Mouse (Mus musculus): ENCODE measurements around the gene Greb1. TPM values are rescaled to one million over a fixed set of nuclear protein-coding genes. Genes with fewer than 3 reads are reported as not detected.

The Greb1 gene
- polyA plus RNA-seq, 1 experiment from 2014 or later = 1.7 TPM

GRCm38 (mm10) chr12:16753555-16753954 is 47.1 kb downstream of the Greb1 start:
- H3K4me3 ChIP-seq = no peak overlapping the region
- H3K27me3 ChIP-seq (replicated peaks) = no peaks in the 10 kb centered on the region
- no peaks in the 10 kb centered on the region for H3K9me3 ChIP-seq (replicated peaks)
- no peak overlapping the region for H3K27ac ChIP-seq
- no peak overlapping the region for H3K9ac ChIP-seq
- H3K4me1 ChIP-seq = no peaks in the 10 kb centered on the region
- 0 out of 2 replicates have a peak, but pooled peaks have one; percentile 18 for ATAC-seq
- 71% methylated on average over 9 of the region's 9 CpGs for WGBS (ENCODE audit: insufficient replicate concordance)
- no peak overlapping the region for H3K4me2 ChIP-seq
- no peaks in the 10 kb centered on the region for H3K36me3 ChIP-seq

- Histone ChIP-seq H3K4me2 (no peak overlapping the region), H3K4me1 (no peaks in the 10 kb centered on the region), H3K9ac (no peak overlapping the region), H3K36me3 (no peaks in the 10 kb centered on the region), H3K27me3 (replicated peaks) (no peaks in the 10 kb centered on the region), H3K4me3 (no peak overlapping the region), H3K9me3 (replicated peaks) (no peaks in the 10 kb centered on the region), H3K27ac (no peak overlapping the region)
- ATAC-seq = peak; percentile 58
- 19% methylated on average over 8 of the region's 8 CpGs for WGBS (ENCODE audit: insufficient replicate concordance)
Measured at GRCm38 (mm10) chr12:16753110-16753509, 47.6 kb downstream of the Greb1 start.

- no peaks in the 10 kb centered on the region for H3K36me3 ChIP-seq
- no peak overlapping the region for H3K27ac ChIP-seq
- H3K4me2 ChIP-seq = no peak overlapping the region
- H3K4me3 ChIP-seq = no peak overlapping the region
- no peaks in the 10 kb centered on the region for H3K9me3 ChIP-seq (replicated peaks)
- H3K4me1 ChIP-seq = no peaks in the 10 kb centered on the region
- no peak overlapping the region for H3K9ac ChIP-seq
- WGBS (ENCODE audit: insufficient replicate concordance) = 69% methylated on average over 12 of the region's 12 CpGs
- no peaks in the 10 kb centered on the region for H3K27me3 ChIP-seq (replicated peaks)
- no peak for ATAC-seq
Measured at GRCm38 (mm10) chr12:16752236-16752840, 48.3 kb downstream of the Greb1 start.

GRCm38 (mm10) chr12:16751609-16752008 is 49.1 kb downstream of the Greb1 start:
- H3K27ac ChIP-seq = no peak overlapping the region
- no peaks in the 10 kb centered on the region for H3K9me3 ChIP-seq (replicated peaks)
- H3K4me3 ChIP-seq = no peak overlapping the region
- H3K4me1 ChIP-seq = no peaks in the 10 kb centered on the region
- WGBS (ENCODE audit: insufficient replicate concordance) = 65% methylated on average over 6 of the region's 6 CpGs
- H3K4me2 ChIP-seq = no peak overlapping the region
- no peak for ATAC-seq
- no peaks in the 10 kb centered on the region for H3K36me3 ChIP-seq
- H3K27me3 ChIP-seq (replicated peaks) = no peaks in the 10 kb centered on the region
- H3K9ac ChIP-seq = no peak overlapping the region

GRCm38 (mm10) chr12:16740059-16740458 is 60.6 kb downstream of the Greb1 start:
- 27% methylated on average over 5 of the region's 5 CpGs for WGBS (ENCODE audit: insufficient replicate concordance)
- Histone ChIP-seq H3K4me2 (no peak overlapping the region), H3K4me3 (no peak overlapping the region), H3K36me3 (no peaks in the 10 kb centered on the region), H3K9me3 (replicated peaks) (no peaks in the 10 kb centered on the region), H3K9ac (no peak overlapping the region), H3K27me3 (replicated peaks) (no peaks in the 10 kb centered on the region), H3K4me1 (0 out of 2 replicates have a peak, but pooled peaks cover 4% of the 10 kb centered on the region), H3K27ac (no peak overlapping the region)
- no peak for ATAC-seq

GRCm38 (mm10) chr12:16737266-16737665 is 63.4 kb downstream of the Greb1 start:
- no peak overlapping the region for H3K4me3 ChIP-seq
- H3K9me3 ChIP-seq (replicated peaks) = no peaks in the 10 kb centered on the region
- no peak overlapping the region for H3K4me2 ChIP-seq
- H3K27me3 ChIP-seq (replicated peaks) = no peaks in the 10 kb centered on the region
- H3K4me1 ChIP-seq = 0 out of 2 replicates have a peak, but pooled peaks cover 4% of the 10 kb centered on the region
- WGBS (ENCODE audit: insufficient replicate concordance) = 55% methylated on average over 5 of the region's 5 CpGs
- no peaks in the 10 kb centered on the region for H3K36me3 ChIP-seq
- no peak for ATAC-seq
- H3K27ac ChIP-seq = no peak overlapping the region
- no peak overlapping the region for H3K9ac ChIP-seq

- 0 out of 2 replicates have a peak, but pooled peaks cover 4% of the 10 kb centered on the region for H3K4me1 ChIP-seq
- no peak overlapping the region for H3K4me3 ChIP-seq
- WGBS (ENCODE audit: insufficient replicate concordance) = 70% methylated on average over 3 of the region's 3 CpGs
- H3K27me3 ChIP-seq (replicated peaks) = no peaks in the 10 kb centered on the region
- H3K36me3 ChIP-seq = no peaks in the 10 kb centered on the region
- H3K9me3 ChIP-seq (replicated peaks) = no peaks in the 10 kb centered on the region
- H3K4me2 ChIP-seq = no peak overlapping the region
- no peak overlapping the region for H3K9ac ChIP-seq
- ATAC-seq = no peak
- H3K27ac ChIP-seq = no peak overlapping the region
Measured at GRCm38 (mm10) chr12:16734698-16735097, 66.0 kb downstream of the Greb1 start.

- H3K4me1 ChIP-seq = 0 out of 2 replicates have a peak, but pooled peaks cover 4% of the 10 kb centered on the region
- H3K36me3 ChIP-seq = no peaks in the 10 kb centered on the region
- H3K9me3 ChIP-seq (replicated peaks) = no peaks in the 10 kb centered on the region
- no peaks in the 10 kb centered on the region for H3K27me3 ChIP-seq (replicated peaks)
- 58% methylated on average over 8 of the region's 8 CpGs for WGBS (ENCODE audit: insufficient replicate concordance)
- no peak overlapping the region for H3K4me3 ChIP-seq
- no peak overlapping the region for H3K9ac ChIP-seq
- H3K27ac ChIP-seq = no peak overlapping the region
- no peak overlapping the region for H3K4me2 ChIP-seq
- ATAC-seq = peak; percentile 47; the same call in 1 of the 2 replicates
Measured at GRCm38 (mm10) chr12:16734009-16734408, 66.7 kb downstream of the Greb1 start.

- Histone ChIP-seq H3K4me2 (no peak overlapping the region), H3K36me3 (no peaks in the 10 kb centered on the region), H3K27ac (no peak overlapping the region), H3K9me3 (replicated peaks) (no peaks in the 10 kb centered on the region), H3K27me3 (replicated peaks) (no peaks in the 10 kb centered on the region), H3K4me3 (no peak overlapping the region), H3K9ac (no peak overlapping the region), H3K4me1 (no peaks in the 10 kb centered on the region)
- WGBS (ENCODE audit: insufficient replicate concordance) = 68% methylated on average over 11 of the region's 11 CpGs
- no peak for ATAC-seq
Measured at GRCm38 (mm10) chr12:16731121-16731741, 69.5 kb downstream of the Greb1 start.

- H3K9me3 ChIP-seq (replicated peaks) = no peaks in the 10 kb centered on the region
- no peaks in the 10 kb centered on the region for H3K27me3 ChIP-seq (replicated peaks)
- no peaks in the 10 kb centered on the region for H3K36me3 ChIP-seq
- H3K27ac ChIP-seq = no peak overlapping the region
- H3K4me2 ChIP-seq = no peak overlapping the region
- H3K9ac ChIP-seq = no peak overlapping the region
- no peak overlapping the region for H3K4me3 ChIP-seq
- H3K4me1 ChIP-seq = no peaks in the 10 kb centered on the region
- ATAC-seq = no peak
- WGBS (ENCODE audit: insufficient replicate concordance) = 76% methylated on average over 11 of the region's 11 CpGs
Measured at GRCm38 (mm10) chr12:16730196-16730595, 70.5 kb downstream of the Greb1 start.

GRCm38 (mm10) chr12:16728221-16728620 is 72.5 kb downstream of the Greb1 start:
- no peak overlapping the region for H3K9ac ChIP-seq
- H3K4me2 ChIP-seq = no peak overlapping the region
- H3K4me3 ChIP-seq = no peak overlapping the region
- ATAC-seq = no peak
- H3K27me3 ChIP-seq (replicated peaks) = no peaks in the 10 kb centered on the region
- 60% methylated on average over 5 of the region's 5 CpGs for WGBS (ENCODE audit: insufficient replicate concordance)
- H3K4me1 ChIP-seq = peaks cover 6% of the 10 kb centered on the region
- no peak overlapping the region for H3K27ac ChIP-seq
- no peaks in the 10 kb centered on the region for H3K9me3 ChIP-seq (replicated peaks)
- H3K36me3 ChIP-seq = no peaks in the 10 kb centered on the region

GRCm38 (mm10) chr12:16726229-16726628 is 74.5 kb downstream of the Greb1 start:
- H3K4me3 ChIP-seq = no peak overlapping the region
- no peak overlapping the region for H3K27ac ChIP-seq
- H3K9me3 ChIP-seq (replicated peaks) = no peaks in the 10 kb centered on the region
- peaks cover 9% of the 10 kb centered on the region for H3K4me1 ChIP-seq
- no peak overlapping the region for H3K4me2 ChIP-seq
- WGBS (ENCODE audit: insufficient replicate concordance) = 34% methylated on average over 3 of the region's 3 CpGs
- ATAC-seq = peak; percentile 84
- no peaks in the 10 kb centered on the region for H3K36me3 ChIP-seq
- H3K9ac ChIP-seq = no peak overlapping the region
- H3K27me3 ChIP-seq (replicated peaks) = no peaks in the 10 kb centered on the region
